Mouse (Mus musculus): ENCODE measurements around the gene Mgat4a.

- TF ChIP-seq CTCF (IDR thresholded peaks at IDR 0.05; ENCODE audit: extremely low read depth, insufficient read depth, low read length) (no peak), POLR2A (IDR thresholded peaks at IDR 0.05; ENCODE audit: extremely low read depth, insufficient read depth, low read length) (no peak)
Observed at GRCm38 (mm10) chr1:37486439-37486838, 54.4 kb downstream of the Mgat4a start.
